Comparison of ENCODE assay signal across 8 mouse cellular contexts in the genomic region with DNA sequence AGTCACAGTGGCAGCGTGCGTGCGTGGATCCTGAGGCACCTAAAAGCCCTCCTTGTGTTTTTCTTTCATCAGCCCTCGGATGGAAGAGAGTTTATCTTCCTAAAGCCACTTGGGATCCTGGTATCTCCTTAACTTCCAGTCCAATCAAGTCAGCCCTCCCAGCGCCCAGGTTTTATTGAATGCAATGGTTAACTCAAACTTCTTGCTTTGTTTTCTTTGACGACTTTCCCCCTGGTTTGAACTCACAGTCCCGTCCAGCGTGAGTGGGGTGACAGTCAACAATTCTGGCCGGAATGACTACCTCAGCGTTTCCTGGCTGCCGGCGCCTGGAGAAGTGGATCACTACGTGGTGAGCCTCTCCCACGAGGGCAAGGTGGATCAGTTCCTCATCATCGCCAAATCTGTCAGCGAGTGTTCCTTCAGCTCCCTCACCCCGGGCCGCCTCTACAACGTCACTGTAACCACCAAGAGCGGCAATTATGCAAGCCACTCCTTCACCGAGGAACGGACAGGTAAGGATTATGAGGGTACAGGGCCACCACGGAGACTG. TPM values are rescaled to one million over a fixed set of nuclear protein-coding genes. Genes with fewer than 3 reads are reported as not detected.
DNase-seq lines count a peak whose midpoint lies in the region; ATAC-seq and TF ChIP-seq lines count a peak whose summit lies in the region.

No protein-coding gene starts in this region.

- WGBS in lung, embryonic 14.5 days = 18% methylated on average over 23 of the region's 23 CpGs
- 39% methylated on average over 23 of the region's 23 CpGs for WGBS in lung, adult 2 months
- WGBS in embryonic facial prominence, embryonic 12.5 days = 13% methylated on average over 23 of the region's 23 CpGs
- 23% methylated on average over 23 of the region's 23 CpGs for WGBS in limb, embryonic 11.5 days

- no peak overlapping the region for H3K27ac ChIP-seq in lung, embryonic 14.5 days (ENCODE audit: low read depth)
- H3K27ac ChIP-seq in embryonic facial prominence, embryonic 12.5 days = no peak overlapping the region
- no peak overlapping the region for H3K27ac ChIP-seq in limb, embryonic 11.5 days (replicated peaks; ENCODE audit: low read depth, low read length)

- no peak for TF ChIP-seq CTCF in lung, embryonic 14.5 days (IDR thresholded peaks at IDR 0.05; ENCODE audit: low read depth)
- TF ChIP-seq CTCF in lung, adult 2 months (IDR thresholded peaks at IDR 0.05; ENCODE audit: insufficient read depth, low read length) = no peak

- peak overlapping the region; percentile 52 for H3K4me2 ChIP-seq in lung, embryonic 14.5 days
- peak overlapping the region; percentile 50 for H3K4me2 ChIP-seq in embryonic facial prominence, embryonic 12.5 days (replicated peaks)
- peak overlapping the region; percentile 37 for H3K4me2 ChIP-seq in limb, embryonic 11.5 days (ENCODE audit: low read depth, severe bottlenecking)

- ATAC-seq in lung, embryonic 14.5 days (ENCODE audit: insufficient read depth) = no peak
- ATAC-seq in embryonic facial prominence, embryonic 12.5 days (ENCODE audit: insufficient number of reproducible peaks, insufficient read depth, low FRiP score, low TSS enrichment) = no peak
- ATAC-seq in limb, embryonic 11.5 days (ENCODE audit: insufficient number of reproducible peaks, low FRiP score, low TSS enrichment, low read depth) = no peak

- H3K9ac ChIP-seq in lung, embryonic 14.5 days = no peak overlapping the region
- peak overlapping the region; percentile 9; the same call in 1 of the 2 replicates for H3K9ac ChIP-seq in embryonic facial prominence, embryonic 12.5 days
- H3K9ac ChIP-seq in limb, embryonic 11.5 days (ENCODE audit: low read length) = no peak overlapping the region

- 0 out of 2 replicates have a peak, but pooled peaks cover 4% of the 10 kb centered on the region for H3K36me3 ChIP-seq in lung, embryonic 14.5 days (ENCODE audit: insufficient read depth)
- no peaks in the 10 kb centered on the region for H3K36me3 ChIP-seq in embryonic facial prominence, embryonic 12.5 days
- no peaks in the 10 kb centered on the region for H3K36me3 ChIP-seq in limb, embryonic 11.5 days (ENCODE audit: control insufficient read depth, insufficient read depth, low read length)

- no peaks in the 10 kb centered on the region for H3K9me3 ChIP-seq in lung, embryonic 14.5 days (ENCODE audit: low read depth, low read length)
- no peaks in the 10 kb centered on the region for H3K9me3 ChIP-seq in embryonic facial prominence, embryonic 12.5 days
- H3K9me3 ChIP-seq in limb, embryonic 11.5 days (ENCODE audit: control insufficient read depth, low read length) = no peaks in the 10 kb centered on the region

- peak; percentile 23 for DNase-seq in lung, embryonic 14.5 days
- no peak for DNase-seq in lung, adult 2 months
- peak; percentile 45 for DNase-seq in limb, embryonic 11.5 days (ENCODE audit: low spot score)
- peak; percentile 21 for DNase-seq in retina, postnatal 1 day
- no peak for DNase-seq in layer of hippocampus, adult 11-12 months (ENCODE audit: low spot score)
- DNase-seq in Muller cell, postnatal 12 days (ENCODE audit: inconsistent ontology term) = no peak
- DNase-seq in right cerebral cortex, adult 2 months (ENCODE audit: low spot score in 2 of 2) = no peak

- TF ChIP-seq POLR2A in lung, adult 2 months (IDR thresholded peaks at IDR 0.05; ENCODE audit: borderline replicate concordance, extremely low read depth, low read depth, low read length) = no peak

- H3K4me3 ChIP-seq in lung, embryonic 14.5 days (ENCODE audit: low read depth, low read length) = peak overlapping the region; percentile 14; the same call in 1 of the 2 replicates
- H3K4me3 ChIP-seq in lung, adult 2 months (replicated peaks; ENCODE audit: extremely low read depth, low read depth, low read length) = no peak overlapping the region
- H3K4me3 ChIP-seq in embryonic facial prominence, embryonic 12.5 days = peak overlapping the region; percentile 22
- H3K4me3 ChIP-seq in limb, embryonic 11.5 days (ENCODE audit: low read depth, low read length) = no peak overlapping the region

- no peaks in the 10 kb centered on the region for H3K4me1 ChIP-seq in lung, embryonic 14.5 days (ENCODE audit: insufficient read depth)
- H3K4me1 ChIP-seq in lung, adult 2 months (ENCODE audit: control insufficient read depth, insufficient read depth, low read length) = peaks cover 4% of the 10 kb centered on the region; the same call in 1 of the 2 replicates
- H3K4me1 ChIP-seq in embryonic facial prominence, embryonic 12.5 days = no peaks in the 10 kb centered on the region
- H3K4me1 ChIP-seq in limb, embryonic 11.5 days (ENCODE audit: control insufficient read depth, insufficient read depth, low read length) = no peaks in the 10 kb centered on the region; the same call in 1 of the 2 replicates

- H3K27me3 ChIP-seq in lung, embryonic 14.5 days (ENCODE audit: insufficient read depth, low read length) = no peaks in the 10 kb centered on the region
- H3K27me3 ChIP-seq in embryonic facial prominence, embryonic 12.5 days = 0 out of 2 replicates have a peak, but pooled peaks cover 2% of the 10 kb centered on the region
- no peaks in the 10 kb centered on the region for H3K27me3 ChIP-seq in limb, embryonic 11.5 days (ENCODE audit: control insufficient read depth, insufficient read depth, low read length)

RNA-seq across cellular contexts. Expression of a gene that starts 55.7 kb away (rescaled TPM):
- polyA plus RNA-seq in lung, embryonic 14.5 days (2014; fragmentation: Nextera tagmentation; extraction: Ambion mirVana) = 12.5 and 14.2 TPM in 2 replicates
- 75.4 and 83.5 TPM in 2 replicates for polyA plus RNA-seq in lung, adult 2 months (2012; rRNA removed)
- 2.4 and 3.6 TPM in 2 replicates for polyA plus RNA-seq in embryonic facial prominence, embryonic 12.5 days (2016; fragmentation: Nextera tagmentation; extraction: Ambion mirVana)
- polyA plus RNA-seq in limb, embryonic 11.5 days (2014; fragmentation: Nextera tagmentation; extraction: Ambion mirVana) = 1.8 and 2.8 TPM in 2 replicates

Comparison
In these comparisons a context has a peak if more than half of its experiments do, and no peak if none do; other contexts are left out.
1. DNase-seq: peak in lung, embryonic 14.5 days (single experiment), limb, embryonic 11.5 days (single experiment) and retina, postnatal 1 day (single experiment); none in lung, adult 2 months (single experiment), layer of hippocampus, adult 11-12 months (single experiment), Muller cell, postnatal 12 days (single experiment) and right cerebral cortex, adult 2 months (0 of 2).
2. H3K4me3 ChIP-seq: peak in lung, embryonic 14.5 days (single experiment) and embryonic facial prominence, embryonic 12.5 days (single experiment); none in lung, adult 2 months (single experiment) and limb, embryonic 11.5 days (single experiment).
3. Peak in every context shown above with its lines, with median percentiles within 50 percentile points of each other: H3K4me2 ChIP-seq.